Mouse (Mus musculus) neural tube, postnatal 0 days (tissue): ENCODE measurements around the gene Olfr1128. TPM values are rescaled to one million over a fixed set of nuclear protein-coding genes. Genes with fewer than 3 reads are reported as not detected.

Experiments used
- polyA plus RNA-seq: library from polyadenylated mRNA; unstranded; fragments of >200 nt; fragmentation: Nextera tagmentation; extraction: Ambion mirVana; gene quantifications from 2 replicates; pipeline ENCODE4 v1.2.1, GENCODE M21; 2015

Olfr1128 gene
- polyA plus RNA-seq, result not detected in 2 replicates

DNA sequence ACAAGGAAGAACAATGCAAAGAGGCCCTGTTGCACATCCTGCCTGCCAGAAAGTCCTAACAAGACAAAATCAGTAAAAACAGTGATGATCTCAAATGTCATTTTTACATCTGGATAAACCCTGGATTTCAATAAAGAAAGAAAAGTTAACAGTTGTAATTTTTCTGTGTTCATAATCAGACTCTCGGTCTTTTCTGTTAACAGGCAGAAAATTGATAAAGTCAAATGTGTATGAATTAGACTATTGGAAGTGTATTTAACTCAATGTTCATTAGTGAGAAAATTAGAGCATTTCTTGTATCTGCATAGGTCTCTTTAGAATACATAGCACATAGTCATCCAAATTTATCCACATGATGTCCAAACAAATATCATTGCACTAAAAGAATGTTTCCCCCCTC is at the start of gene Olfr1128:
Olfr1128 (minus strand) TSS at position 101 of the 400 bp plus-strand sequence.

DNA sequence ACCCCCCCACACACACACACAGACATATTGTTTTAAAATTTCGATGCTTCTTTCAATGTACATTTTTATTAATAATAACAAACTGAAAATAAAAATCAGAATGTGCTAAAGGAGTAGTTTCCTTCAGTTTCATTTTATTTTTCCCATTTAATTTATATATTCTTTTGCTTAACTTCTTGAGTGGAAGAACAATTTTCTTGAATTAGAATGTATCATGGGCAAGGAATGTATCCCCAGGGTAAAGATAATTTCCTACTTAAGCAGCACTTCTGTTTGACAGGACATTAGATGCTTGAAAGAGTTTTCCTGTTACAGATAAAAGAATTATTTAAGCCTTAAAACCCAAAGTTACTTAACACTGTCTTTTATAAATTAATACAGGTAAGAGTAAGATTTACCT is 28.3 kb upstream of the Olfr1128 start, which contains the start of gene Olfr1129:
Olfr1129 (plus strand) TSS at position 301 of the 400 bp plus-strand sequence.

GRCm38 (mm10) chr2:87531496-87531895 is 13.8 kb downstream of the Olfr1128 start, which contains the start of gene Olfr153:
TSS of gene Olfr153 (plus strand) at chr2:87531796.

GRCm38 (mm10) chr2:87506265-87506664 is 39.1 kb downstream of the Olfr1128 start, which contains the start of gene Pramel6:
TSS of gene Pramel6 (plus strand) at chr2:87506565.

DNA sequence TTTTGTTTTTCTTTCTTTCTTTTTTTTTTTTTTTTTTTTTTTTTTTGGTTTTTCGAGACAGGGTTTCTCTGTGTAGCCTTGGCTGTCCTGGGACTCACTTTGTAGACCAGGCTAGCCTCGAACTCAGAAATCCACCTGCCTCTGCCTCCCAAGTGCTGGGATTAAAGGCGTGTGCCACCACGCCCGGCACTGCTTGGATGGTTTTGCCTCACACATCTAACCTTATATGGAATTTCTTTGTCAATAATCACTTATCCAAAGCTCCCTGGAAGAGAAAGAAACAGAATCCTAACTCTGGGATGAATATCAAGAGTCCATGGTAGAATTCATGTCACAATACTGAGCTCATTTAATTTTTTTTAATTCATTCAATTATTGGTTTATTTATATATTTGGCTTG is 48.3 kb downstream of the Olfr1128 start, which contains the start of gene Pramel7:
Pramel7 (minus strand) TSS at position 101 of the 400 bp plus-strand sequence.

Other genes starting within 250 kb of the Olfr1128 start
- gene Olfr1118, start 238.0 kb downstream of the Olfr1128 start, polyA plus RNA-seq, result not detected in 2 replicates
- gene Olfr1120, start 190.7 kb downstream of the Olfr1128 start, polyA plus RNA-seq, result not detected in 2 replicates
- gene Olfr1121, start 175.6 kb downstream of the Olfr1128 start, polyA plus RNA-seq, result not detected in 2 replicates
- gene Olfr1122, start 159.7 kb downstream of the Olfr1128 start, polyA plus RNA-seq, result not detected in 2 replicates
- gene Olfr1123, start 128.9 kb downstream of the Olfr1128 start, polyA plus RNA-seq, result not detected in 2 replicates
- 0.06 and 0.11 TPM in 2 replicates for gene Olfr1124, start 115.3 kb downstream of the Olfr1128 start, polyA plus RNA-seq
- not detected in 2 replicates for gene Olfr1126, start 91.6 kb downstream of the Olfr1128 start, polyA plus RNA-seq
- gene Pramel7, start 48.4 kb downstream of the Olfr1128 start, polyA plus RNA-seq, result not detected in 2 replicates
- gene Pramel6, start 39.0 kb downstream of the Olfr1128 start, polyA plus RNA-seq, result not detected in 2 replicates
- gene Olfr153, start 13.7 kb downstream of the Olfr1128 start, polyA plus RNA-seq, result not detected in 2 replicates
- not detected in 2 replicates for gene Olfr1129, start 28.4 kb upstream of the Olfr1128 start, polyA plus RNA-seq
- gene Olfr1130, start 60.7 kb upstream of the Olfr1128 start, polyA plus RNA-seq, result not detected in 2 replicates
- not detected in 2 replicates for gene Olfr1131, start 81.6 kb upstream of the Olfr1128 start, polyA plus RNA-seq
- gene Olfr1132, start 92.0 kb upstream of the Olfr1128 start, polyA plus RNA-seq, result not detected in 2 replicates
- gene Olfr1133, start 101.8 kb upstream of the Olfr1128 start, polyA plus RNA-seq, result not detected in 2 replicates
- gene Olfr1134, start 112.9 kb upstream of the Olfr1128 start, polyA plus RNA-seq, result not detected in 2 replicates
- not detected in 2 replicates for gene Olfr1135, start 128.1 kb upstream of the Olfr1128 start, polyA plus RNA-seq
- gene Olfr1136, start 148.4 kb upstream of the Olfr1128 start, polyA plus RNA-seq, result not detected in 2 replicates
- gene Olfr1137, start 167.6 kb upstream of the Olfr1128 start, polyA plus RNA-seq, result not detected in 2 replicates
- gene Olfr1138, start 194.4 kb upstream of the Olfr1128 start, polyA plus RNA-seq, result not detected in 2 replicates
- not detected in 2 replicates for gene Olfr1140, start 198.2 kb upstream of the Olfr1128 start, polyA plus RNA-seq
- gene Olfr1141, start 208.4 kb upstream of the Olfr1128 start, polyA plus RNA-seq, result not detected in 2 replicates
- gene Olfr152, start 233.9 kb upstream of the Olfr1128 start, polyA plus RNA-seq, result not detected in 2 replicates